Mouse (Mus musculus) CH12.LX (cell line): ENCODE measurements around the gene Cmip. TPM values are rescaled to one million over a fixed set of nuclear protein-coding genes. Genes with fewer than 3 reads are reported as not detected.

Source experiments
- DNase-seq: peaks from one replicate; pipeline ENCODE4 v3.0.0-alpha.2; 2013; ENCODE audit errors: extremely low read depth
- H3K27ac ChIP-seq: 2 replicates; pipeline ENCODE4 v1.5.1; 2012; ENCODE audit warnings: low read depth, mild to moderate bottlenecking, control low read depth, moderate library complexity; ENCODE audit not compliant: insufficient read depth
- H3K27me3 ChIP-seq: replicated peaks from 2 replicates; pipeline ENCODE3; 2012; ENCODE audit warnings: inconsistent platforms
- H3K36me3 ChIP-seq, 2 experiments: replicated peaks in 1 of 2; 2 replicates each; pipeline versions ENCODE3 to v1.6.1; 2012; ENCODE audit warnings: inconsistent platforms in 1 of 2, low read length in 1 of 2, mild to moderate bottlenecking in 1 of 2, mixed read lengths in 1 of 2, moderate library complexity in 1 of 2; ENCODE audit not compliant: control insufficient read depth in 1 of 2, insufficient read depth in 1 of 2
- H3K4me1 ChIP-seq, 2 experiments: 2 replicates each; pipeline ENCODE4 v1.6.1; 2012; ENCODE audit warnings: inconsistent platforms in 1 of 2, moderate library complexity in 1 of 2; ENCODE audit not compliant: insufficient read depth in 2 of 2, control insufficient read depth in 1 of 2
- H3K4me2 ChIP-seq: 2 replicates; pipeline ENCODE4 v1.6.1; 2012; ENCODE audit warnings: low read depth, mild to moderate bottlenecking, control low read depth; ENCODE audit not compliant: poor library complexity, insufficient read depth, severe bottlenecking
- H3K4me3 ChIP-seq, 3 experiments: fragments of 150-350 bp in 1 of 3; sonication (generic) in 1 of 3; replicated peaks in 1 of 3; 2 replicates each; pipeline versions ENCODE3 to v1.5.1; 2011 to 2012; ENCODE audit warnings: low read depth in 2 of 3, low read length in 2 of 3, mild to moderate bottlenecking in 2 of 3, moderate library complexity in 2 of 3, control low read depth in 1 of 3, improper control_type of control experiment in 1 of 3, inconsistent platforms in 1 of 3, mixed read lengths in 1 of 3; ENCODE audit not compliant: poor library complexity in 1 of 3
- H3K79me2 ChIP-seq: replicated peaks from 2 replicates; pipeline ENCODE4 v1.6.1; 2012; ENCODE audit warnings: mild to moderate bottlenecking, moderate library complexity; ENCODE audit not compliant: control insufficient read depth, poor library complexity, insufficient read depth, severe bottlenecking; ENCODE audit errors: extremely low read depth
- H3K9ac ChIP-seq: 2 replicates; pipeline ENCODE4 v1.6.1; 2012; ENCODE audit warnings: low read depth, mild to moderate bottlenecking, control low read depth, moderate library complexity; ENCODE audit not compliant: insufficient read depth
- H3K9me3 ChIP-seq: replicated peaks from 2 replicates; pipeline ENCODE3; 2012; ENCODE audit warnings: low read length, inconsistent platforms, mixed read lengths
- BHLHE40 ChIP-seq: IDR thresholded peaks from 2 replicates; pipeline ENCODE4 v1.6.1; 2011; ENCODE audit warnings: mild to moderate bottlenecking, low read depth, low read length, improper control_type of control experiment
- CHD1 ChIP-seq: IDR thresholded peaks from 2 replicates; pipeline ENCODE4 v1.6.1; 2012; ENCODE audit warnings: low read depth, low read length, improper control_type of control experiment, inconsistent platforms
- CHD2 ChIP-seq: IDR thresholded peaks from 2 replicates; pipeline ENCODE4 v1.6.1; 2011; ENCODE audit warnings: low read length, improper control_type of control experiment
- CTCF ChIP-seq, 2 experiments: IDR thresholded peaks in 1 of 2; conservative IDR thresholded peaks in 1 of 2; 2 replicates each; pipeline ENCODE4 v1.5.1; 2011 to 2012; ENCODE audit warnings: low read depth in 2 of 2, low read length in 2 of 2, improper control_type of control experiment in 1 of 2, inconsistent platforms in 1 of 2, mild to moderate bottlenecking in 1 of 2, moderate library complexity in 1 of 2
- E2F4 ChIP-seq: IDR thresholded peaks from 2 replicates; pipeline ENCODE4 v1.6.1; 2011; ENCODE audit warnings: low read depth, low read length, improper control_type of control experiment; ENCODE audit not compliant: insufficient replicate concordance
- ELF1 ChIP-seq: IDR thresholded peaks from 2 replicates; pipeline ENCODE4 v1.6.1; 2014; ENCODE audit warnings: low read depth, mild to moderate bottlenecking, inconsistent platforms, low read length, improper control_type of control experiment
- EP300 ChIP-seq: IDR thresholded peaks from 2 replicates; pipeline ENCODE4 v1.6.1; 2011; ENCODE audit warnings: low read length, improper control_type of control experiment
- ETS1 ChIP-seq: conservative IDR thresholded peaks from 2 replicates; pipeline ENCODE4 v1.6.1; 2012; ENCODE audit warnings: low read depth, mild to moderate bottlenecking, inconsistent platforms, low read length, improper control_type of control experiment, moderate library complexity
- GABPA ChIP-seq: IDR thresholded peaks from 2 replicates; pipeline ENCODE4 v1.6.1; 2012; ENCODE audit warnings: low read depth, low read length, improper control_type of control experiment, inconsistent platforms; ENCODE audit not compliant: insufficient replicate concordance
- HCFC1 ChIP-seq: IDR thresholded peaks from 2 replicates; pipeline ENCODE4 v1.6.1; 2012; ENCODE audit warnings: low read depth, mild to moderate bottlenecking, inconsistent platforms, low read length, improper control_type of control experiment
- IRF4 ChIP-seq: IDR thresholded peaks from 2 replicates; pipeline ENCODE4 v1.6.1; 2014; ENCODE audit warnings: low read depth, mild to moderate bottlenecking, inconsistent platforms, low read length, improper control_type of control experiment
- JUN ChIP-seq: IDR thresholded peaks from 2 replicates; pipeline ENCODE4 v1.6.1; 2011; ENCODE audit warnings: low read depth, mild to moderate bottlenecking, low read length, improper control_type of control experiment, moderate library complexity; ENCODE audit not compliant: insufficient read depth
- JUND ChIP-seq: conservative IDR thresholded peaks from 2 replicates; pipeline ENCODE4 v1.6.1; 2011; ENCODE audit warnings: low read depth, low read length, improper control_type of control experiment
- MAFK ChIP-seq: IDR thresholded peaks from 2 replicates; pipeline ENCODE4 v1.6.1; 2011; ENCODE audit warnings: low read length, improper control_type of control experiment; ENCODE audit not compliant: insufficient replicate concordance
- MAX ChIP-seq: IDR thresholded peaks from 2 replicates; pipeline ENCODE4 v1.6.1; 2011; ENCODE audit warnings: low read length, improper control_type of control experiment
- MAZ ChIP-seq: IDR thresholded peaks from 2 replicates; pipeline ENCODE4 v1.6.1; 2012; ENCODE audit warnings: low read depth, mild to moderate bottlenecking, inconsistent platforms, low read length, improper control_type of control experiment, moderate library complexity
- MEF2A ChIP-seq: IDR thresholded peaks from 2 replicates; pipeline ENCODE4 v1.6.1; 2014; ENCODE audit warnings: low read depth, mild to moderate bottlenecking, inconsistent platforms, low read length, improper control_type of control experiment, borderline replicate concordance
- MXI1 ChIP-seq: IDR thresholded peaks from 2 replicates; pipeline ENCODE4 v1.6.1; 2011; ENCODE audit warnings: mild to moderate bottlenecking, low read depth, low read length, improper control_type of control experiment
- NELFE ChIP-seq: IDR thresholded peaks from 2 replicates; pipeline ENCODE4 v1.6.1; 2011; ENCODE audit warnings: low read depth, low read length, improper control_type of control experiment
- POLR2AphosphoS2 ChIP-seq: IDR thresholded peaks from 2 replicates; pipeline ENCODE4 v1.6.1; 2011; ENCODE audit warnings: low read depth, low read length, improper control_type of control experiment
- RAD21 ChIP-seq: IDR thresholded peaks from 2 replicates; pipeline ENCODE4 v1.6.1; 2011; ENCODE audit warnings: low read depth, mild to moderate bottlenecking, low read length, improper control_type of control experiment, moderate library complexity
- RCOR1 ChIP-seq: conservative IDR thresholded peaks from 2 replicates; pipeline ENCODE4 v1.6.1; 2012; ENCODE audit warnings: low read depth, mild to moderate bottlenecking, inconsistent platforms, low read length, improper control_type of control experiment
- SIN3A ChIP-seq: IDR thresholded peaks from 2 replicates; pipeline ENCODE4 v1.6.1; 2012; ENCODE audit warnings: low read length, improper control_type of control experiment, inconsistent platforms
- SMC3 ChIP-seq: IDR thresholded peaks from 2 replicates; pipeline ENCODE4 v1.6.1; 2011; ENCODE audit warnings: low read depth, low read length, improper control_type of control experiment
- TBP ChIP-seq: conservative IDR thresholded peaks from 2 replicates; pipeline ENCODE4 v1.6.1; 2011; ENCODE audit warnings: low read depth, low read length, improper control_type of control experiment
- TCF12 ChIP-seq: IDR thresholded peaks from 2 replicates; pipeline ENCODE4 v1.6.1; 2014; ENCODE audit warnings: low read depth, mild to moderate bottlenecking, inconsistent platforms, low read length, improper control_type of control experiment
- USF1 ChIP-seq: IDR thresholded peaks from 2 replicates; pipeline ENCODE4 v1.6.1; 2014; ENCODE audit warnings: low read depth, mild to moderate bottlenecking, inconsistent platforms, low read length, improper control_type of control experiment
- USF2 ChIP-seq: conservative IDR thresholded peaks from 2 replicates; pipeline ENCODE4 v1.6.1; 2011; ENCODE audit warnings: low read depth, low read length, improper control_type of control experiment
- ZC3H11A ChIP-seq: IDR thresholded peaks from 2 replicates; pipeline ENCODE4 v1.6.1; 2012; ENCODE audit warnings: low read depth, mild to moderate bottlenecking, inconsistent platforms, low read length, improper control_type of control experiment
- ZKSCAN1 ChIP-seq: IDR thresholded peaks from 2 replicates; pipeline ENCODE4 v1.6.1; 2012; ENCODE audit warnings: low read depth, inconsistent platforms, low read length, improper control_type of control experiment, borderline replicate concordance
- ZMIZ1 ChIP-seq: IDR thresholded peaks from 2 replicates; pipeline ENCODE4 v1.6.1; 2012; ENCODE audit warnings: low read depth, mild to moderate bottlenecking, inconsistent platforms, low read length, improper control_type of control experiment
- dilution Hi-C: fragments of 300-500 bp; cut with MboI; formaldehyde crosslinking; loops from 2 replicates; pipeline ENCODE4 v1.14.3; 2020; ENCODE audit warnings: low sequenced_read_pairs; ENCODE audit not compliant: extremely low pct_unique_long_range_greater_than_20kb, extremely low pct_ligation_motif_present
- in situ Hi-C: fragments of 300-500 bp; cut with MboI; formaldehyde crosslinking; loops from 3 replicates; pipeline ENCODE4 v1.14.3; 2019; ENCODE audit warnings: low sequenced_read_pairs, low pct_ligation_motif_present, low pct_unique_long_range_greater_than_20kb, mixed read lengths
- polyA plus RNA-seq: library from polyadenylated mRNA; unstranded; fragments of >175 nt; gene quantifications from 2 replicates; pipeline ENCODE4 v1.2.1, GENCODE M21; 2012; ENCODE audit warnings: low read depth; ENCODE audit not compliant: insufficient read length
- total RNA-seq, 2 experiments: library from RNA; depleted of rRNA; stranded (reverse); fragments of 300-350 nt in 1 of 2; fragments of >200 nt in 1 of 2; gene quantifications; 2 replicates each; pipeline ENCODE4 v1.2.3; 2012 to 2014

The Cmip gene
- total and polyA plus RNA-seq, 3 experiments: 5.2 to 39.0 (median 16.5) TPM

- Histone ChIP-seq H3K36me3 (no peaks in the 10 kb centered on the region), H3K4me3 (no peak overlapping the region), H3K9ac (no peak overlapping the region), H3K4me1 (peaks cover 14 to 57% of the 10 kb centered on the region in 2 experiments), H3K27ac (no peak overlapping the region), H3K79me2 (no peaks in the 10 kb centered on the region), H3K27me3 (no peaks in the 10 kb centered on the region), H3K4me2 (no peak overlapping the region), H3K9me3 (no peaks in the 10 kb centered on the region)
- TF ChIP-seq JUND (no peak), CHD1 (no peak), EP300 (no peak), BHLHE40 (no peak), USF2 (no peak), MXI1 (no peak), GABPA (no peak), TBP (no peak), HCFC1 (no peak), JUN (no peak), SIN3A (no peak), POLR2AphosphoS2 (no peak)
- DNase-seq: no peak
- dilution Hi-C loops: no loop called here
- in situ Hi-C loops: loop anchor here (5.0 to 10.0 kb wide), 4 partner anchors 83 to 476 kb away; partner anchors contain the start of gene Gcsh
Measured at GRCm38 (mm10) chr8:117470342-117470781, 213.5 kb downstream of the Cmip start.

- Histone ChIP-seq H3K9me3 (no peaks in the 10 kb centered on the region), H3K27ac (peak overlapping the region; percentile 93; the same call in 1 of the 2 replicates), H3K36me3 (no peaks in the 10 kb centered on the region), H3K27me3 (no peaks in the 10 kb centered on the region), H3K4me2 (0 out of 2 replicates have a peak overlapping the region, but pooled peaks have one; percentile 37), H3K4me3 (no peak overlapping the region), H3K9ac (no peak overlapping the region; the same call in 1 of the 2 replicates), H3K4me1 (peaks cover 17 to 63% of the 10 kb centered on the region in 2 experiments), H3K79me2 (no peaks in the 10 kb centered on the region)
- dilution Hi-C loops (no loop called here), in situ Hi-C loops (loop anchor here (5.0 to 10.0 kb wide), 4 partner anchors 84 to 476 kb away; partner anchors contain the start of gene Gcsh)
- TF ChIP-seq SMC3 (peak; percentile 73), ZC3H11A (peak; percentile 33; the same call in 1 of the 2 replicates), IRF4 (peak; percentile 20; the same call in 1 of the 2 replicates), TCF12 (peak; percentile 31; the same call in 1 of the 2 replicates), SIN3A (no peak; the same call in 1 of the 2 replicates), RAD21 (peak; percentile 80), EP300 (no peak), MAFK (no peak), CHD1 (no peak), RCOR1 (no peak), MAZ (0 out of 2 replicates have a peak, but pooled peaks have one; percentile 35), USF1 (no peak), MEF2A (0 out of 2 replicates have a peak, but pooled peaks have one; percentile 10), ETS1 (no peak), JUN (no peak), ZKSCAN1 (no peak), E2F4 (no peak), MAX (peak; percentile 63; the same call in 1 of the 2 replicates), NELFE (no peak; the same call in 1 of the 2 replicates), MXI1 (peak; percentile 34; the same call in 1 of the 2 replicates), ELF1 (0 out of 2 replicates have a peak, but pooled peaks have one; percentile 24), CTCF (conservative IDR thresholded peaks at IDR 0.05 in 1 of 2, IDR thresholded peaks at IDR 0.05 in 1 of 2; ENCODE audit: low read depth in 2 of 2, low read length in 2 of 2) (peak in 1 of 2 experiments; percentile 81; a peak in 3 of 4 replicates), CHD2 (peak; percentile 52), ZMIZ1 (no peak)
- DNase-seq: peak; percentile 88
Measured at GRCm38 (mm10) chr8:117471174-117471573, 214.3 kb downstream of the Cmip start.
